ENCODE assay signal across 17 mouse cellular contexts in genomic region chr2:178660071-178660470, GRCm38 (mm10).
DNase-seq lines count a peak whose midpoint lies in the region; ATAC-seq and TF ChIP-seq lines count a peak whose summit lies in the region.
"Had no signal": no experiment of that assay in that cellular context is flagged by ENCODE, and none has a peak within 500 bp of the region (broad histone marks: within the 10 kb centered on the region; RNA-seq: fewer than 3 reads in every experiment).

No protein-coding gene starts in this region.

- H3K27me3 ChIP-seq in kidney, embryonic 16.5 days (ENCODE audit: insufficient read depth, low read length), result no peaks in the 10 kb centered on the region
- H3K27me3 ChIP-seq in intestine, embryonic 16.5 days (replicated peaks; ENCODE audit: control insufficient read depth, insufficient read depth, low read length), result no peaks in the 10 kb centered on the region
- H3K27me3 ChIP-seq in stomach, postnatal 0 days (ENCODE audit: control insufficient read depth, insufficient read depth, low read length), result no peaks in the 10 kb centered on the region; the same call in 1 of the 2 replicates

- no peak for DNase-seq in kidney, postnatal 4 days
- DNase-seq in lung, postnatal 36 days, result peak; percentile 11
- no peak for DNase-seq in lung, postnatal 4 days
- no peak for DNase-seq in stomach, postnatal 0 days (ENCODE audit: low spot score)
- no peak for DNase-seq in left cerebral cortex, adult 18-20 months (ENCODE audit: low spot score in 2 of 2)
- DNase-seq: adrenal gland, adult 8-10 months; adrenal gland, postnatal 36 days; cerebellum, adult 2 months; cerebellum, postnatal 10 days; gastrocnemius, adult 2 months; gastrocnemius, postnatal 25 days had no signal

- no peak overlapping the region for H3K4me3 ChIP-seq in kidney, embryonic 16.5 days (ENCODE audit: low read length)
- no peak overlapping the region for H3K4me3 ChIP-seq in intestine, embryonic 16.5 days (ENCODE audit: low read length)
- no peak overlapping the region for H3K4me3 ChIP-seq in stomach, postnatal 0 days (ENCODE audit: low read depth, low read length)
- H3K4me3 ChIP-seq: embryonic facial prominence, embryonic 10.5 days; gastrocnemius, adult 2 months; heart, embryonic 12.5 days; hindbrain, embryonic 10.5 days had no signal

- H3K4me1 ChIP-seq in kidney, embryonic 16.5 days (ENCODE audit: insufficient read depth, low read length), result no peaks in the 10 kb centered on the region
- H3K4me1 ChIP-seq in intestine, embryonic 16.5 days (ENCODE audit: control insufficient read depth, insufficient read depth, low read length), result peaks cover 4% of the 10 kb centered on the region; the same call in 1 of the 2 replicates
- H3K4me1 ChIP-seq in stomach, postnatal 0 days (replicated peaks; ENCODE audit: control insufficient read depth, insufficient read depth), result no peaks in the 10 kb centered on the region
- H3K4me1 ChIP-seq: embryonic facial prominence, embryonic 10.5 days; heart, embryonic 12.5 days; hindbrain, embryonic 10.5 days had no signal

- H3K36me3 ChIP-seq in kidney, embryonic 16.5 days (ENCODE audit: insufficient read depth, low read length), result no peaks in the 10 kb centered on the region
- H3K36me3 ChIP-seq in intestine, embryonic 16.5 days (ENCODE audit: control insufficient read depth, insufficient read depth, low read length), result no peaks in the 10 kb centered on the region
- H3K36me3 ChIP-seq in stomach, postnatal 0 days (ENCODE audit: control insufficient read depth, insufficient read depth, low read length), result no peaks in the 10 kb centered on the region
- H3K36me3 ChIP-seq: embryonic facial prominence, embryonic 10.5 days; heart, embryonic 12.5 days; hindbrain, embryonic 10.5 days had no signal

- H3K9ac ChIP-seq in kidney, embryonic 16.5 days (replicated peaks; ENCODE audit: low read length), result no peak overlapping the region
- no peak overlapping the region for H3K9ac ChIP-seq in intestine, embryonic 16.5 days (ENCODE audit: low read depth, low read length)
- H3K9ac ChIP-seq in stomach, postnatal 0 days (ENCODE audit: low read length), result no peak overlapping the region
- H3K9ac ChIP-seq: heart, embryonic 12.5 days had no signal

- ATAC-seq in kidney, embryonic 16.5 days (ENCODE audit: low FRiP score, low TSS enrichment), result no peak
- peak; percentile 49 for ATAC-seq in intestine, embryonic 16.5 days
- ATAC-seq in stomach, postnatal 0 days (ENCODE audit: low FRiP score, low TSS enrichment), result no peak
- ATAC-seq: forebrain, embryonic 14.5 days had no signal

- 71% methylated on average over 2 of the region's 2 CpGs for WGBS in kidney, embryonic 16.5 days
- WGBS in intestine, embryonic 16.5 days, result 63% methylated on average over 2 of the region's 2 CpGs
- WGBS in stomach, postnatal 0 days, result 85% methylated on average over 2 of the region's 2 CpGs

- TF ChIP-seq CTCF in stomach, postnatal 0 days (IDR thresholded peaks at IDR 0.05; ENCODE audit: low read depth), result peak; percentile 7; the same call in 1 of the 2 replicates

- H3K4me2 ChIP-seq in kidney, embryonic 16.5 days (replicated peaks; ENCODE audit: low read depth, low read length), result no peak overlapping the region
- no peak overlapping the region for H3K4me2 ChIP-seq in intestine, embryonic 16.5 days (ENCODE audit: low read depth, low read length)
- no peak overlapping the region for H3K4me2 ChIP-seq in stomach, postnatal 0 days (replicated peaks; ENCODE audit: low read depth)
- H3K4me2 ChIP-seq: heart, embryonic 12.5 days had no signal

- TF ChIP-seq EP300 in stomach, postnatal 0 days (optimal IDR thresholded peaks at IDR 0.05), result no peak

- peak overlapping the region; percentile 56 for H3K27ac ChIP-seq in kidney, embryonic 16.5 days (ENCODE audit: low read length)
- peak overlapping the region; percentile 79 for H3K27ac ChIP-seq in intestine, embryonic 16.5 days (ENCODE audit: low read length)
- no peak overlapping the region for H3K27ac ChIP-seq in stomach, postnatal 0 days (replicated peaks)
- H3K27ac ChIP-seq: embryonic facial prominence, embryonic 10.5 days; gastrocnemius, adult 2 months; hindbrain, embryonic 10.5 days had no signal

- H3K9me3 ChIP-seq in kidney, embryonic 16.5 days (ENCODE audit: low read length), result no peaks in the 10 kb centered on the region
- no peaks in the 10 kb centered on the region for H3K9me3 ChIP-seq in intestine, embryonic 16.5 days (ENCODE audit: control insufficient read depth, low read length)
- no peaks in the 10 kb centered on the region for H3K9me3 ChIP-seq in stomach, postnatal 0 days (ENCODE audit: control insufficient read depth, low read length)
- H3K9me3 ChIP-seq: embryonic facial prominence, embryonic 10.5 days; heart, embryonic 12.5 days; hindbrain, embryonic 10.5 days had no signal
